Mouse (Mus musculus): ENCODE results near the gene Cybc1.

Cybc1 gene

DNA sequence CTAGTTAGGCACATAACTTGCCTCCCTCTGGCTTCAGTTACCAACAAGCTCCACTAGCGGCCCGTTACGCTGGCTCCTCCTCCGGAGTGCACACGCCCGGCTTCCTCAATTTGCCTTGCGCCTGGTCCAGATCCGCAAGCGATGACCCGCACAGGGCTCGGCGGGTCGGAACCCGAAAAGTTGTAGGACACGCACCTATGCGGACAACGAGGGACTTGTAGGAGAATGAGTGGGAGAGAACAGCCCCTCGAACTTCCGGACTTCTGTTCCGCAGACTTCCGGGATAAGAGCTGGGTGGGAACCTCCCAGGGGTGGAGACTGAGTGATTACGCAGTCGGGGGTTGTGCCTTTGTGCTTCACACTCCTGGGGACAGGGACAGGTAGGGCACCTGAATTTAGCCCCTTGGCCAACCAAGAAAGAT, at the start of gene Cybc1:
Gene Cybc1 (minus strand): TSS at position 305 of the 422 bp plus-strand sequence.
- peak; percentile 68 for DNase-seq (ENCODE audit: low read depth)

DNA sequence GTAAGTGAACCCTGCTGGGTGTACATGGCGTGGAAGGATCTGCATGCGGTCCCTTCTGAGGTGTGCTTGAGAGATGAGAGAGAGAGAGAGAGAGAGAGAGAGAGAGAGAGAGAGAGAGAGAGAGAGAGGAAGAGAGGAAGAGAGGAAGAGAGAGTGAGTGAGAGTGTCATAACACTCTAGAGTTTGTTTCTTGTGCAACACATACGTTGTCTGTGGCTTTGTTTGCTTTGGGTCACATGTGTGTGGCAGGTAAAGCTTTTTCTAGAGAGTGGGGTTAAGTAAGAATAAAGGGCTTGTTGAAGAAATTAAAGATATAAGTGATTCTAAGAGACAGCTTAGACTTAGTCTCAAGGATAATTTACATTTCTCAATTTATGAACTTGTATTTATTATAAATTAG, 48.9 kb upstream of the Cybc1 start:
- DNase-seq (ENCODE audit: low read depth) = no peak

DNA sequence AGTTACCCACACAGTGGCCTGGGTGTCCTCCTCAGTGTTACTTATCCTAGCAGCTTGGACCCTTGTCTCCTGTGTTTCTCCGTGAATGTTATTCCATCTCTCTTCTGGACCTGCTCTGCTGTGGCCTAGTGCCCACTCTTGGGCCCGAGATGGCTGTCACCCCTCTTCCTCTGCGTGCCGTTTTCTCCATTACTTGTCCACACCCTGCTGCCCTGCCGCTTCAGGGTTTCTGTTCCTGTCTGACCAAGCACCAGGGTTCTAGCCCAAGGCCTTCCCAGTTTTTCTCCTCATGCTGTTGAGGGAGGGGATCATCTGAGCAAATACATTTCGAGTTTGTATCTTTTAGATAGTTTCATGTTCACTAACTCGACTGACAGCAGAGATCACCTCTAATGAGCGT, 48.4 kb upstream of the Cybc1 start:
- no peak for DNase-seq (ENCODE audit: low read depth)

DNA sequence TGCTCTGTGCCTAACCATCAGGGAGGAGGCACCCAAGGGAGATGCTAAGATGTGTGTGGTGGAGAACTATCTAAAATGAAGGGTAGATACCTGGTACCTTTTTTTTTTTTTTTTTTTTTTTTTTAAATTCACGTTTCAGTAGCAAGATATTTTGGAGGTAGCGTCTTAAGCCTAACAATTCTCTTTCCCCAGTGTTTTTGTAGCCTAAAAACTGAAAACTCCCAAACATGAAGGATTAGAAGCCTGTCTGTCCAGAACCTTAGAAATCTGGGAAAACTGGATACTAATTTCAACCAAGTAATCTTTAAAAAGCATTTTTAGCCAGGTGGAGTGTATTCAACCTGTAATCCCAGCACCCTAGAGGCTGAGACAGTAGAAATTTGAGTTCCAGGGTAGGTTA, 32.0 kb upstream of the Cybc1 start:
- no peak for DNase-seq (ENCODE audit: low read depth)

GRCm38 (mm10) chr11:121260211-121260906, 31.2 kb upstream of the Cybc1 start:
- DNase-seq (ENCODE audit: low read depth) = no peak

DNA sequence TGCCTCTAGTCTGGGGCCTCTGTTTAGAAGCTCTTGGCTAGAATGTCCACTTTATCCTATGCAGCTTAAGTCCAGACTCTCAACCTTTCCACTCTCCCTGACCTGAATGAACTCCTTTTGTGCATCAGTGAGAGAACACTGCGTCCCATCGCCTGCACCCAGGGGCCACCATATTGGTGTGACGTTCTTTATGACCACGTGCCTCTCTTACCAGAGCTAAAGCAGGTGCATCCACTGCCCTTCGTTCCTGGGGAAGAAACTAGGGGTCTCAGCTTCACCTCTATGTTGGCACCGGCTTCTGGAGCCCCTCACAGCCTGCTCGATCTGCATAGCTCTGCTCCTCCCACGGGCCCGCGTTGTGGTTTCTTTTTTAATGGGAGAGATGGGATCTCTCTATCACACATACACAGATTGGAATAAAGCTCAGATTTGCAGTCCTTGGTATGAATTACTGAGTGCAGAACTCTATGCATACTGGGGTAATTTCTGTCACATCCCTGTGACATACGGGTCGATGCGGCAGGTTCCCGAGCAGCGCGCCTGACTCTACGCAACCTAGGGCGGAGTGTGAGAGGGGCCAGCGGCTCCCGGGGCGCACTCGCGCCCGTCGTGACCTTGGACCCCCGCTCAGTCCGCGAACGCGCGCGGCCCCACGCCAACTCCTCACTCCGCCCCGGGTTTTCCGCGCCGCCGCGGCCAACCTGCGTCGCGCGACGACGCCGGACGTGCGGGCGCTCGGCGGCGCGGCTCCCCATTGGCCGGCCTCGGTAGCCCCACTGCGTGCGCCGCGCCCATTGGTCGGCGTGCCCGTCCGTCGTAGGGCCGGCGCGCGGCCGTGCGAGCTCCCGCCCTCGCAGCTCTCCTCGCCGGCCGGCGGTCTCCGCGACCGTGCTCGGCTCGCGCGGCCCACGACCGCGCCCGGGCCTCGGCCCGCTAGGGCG, 30.3 kb upstream of the Cybc1 start, which contains the start of gene Foxk2:
Gene Foxk2 (plus strand): TSS at position 831 of the 941 bp plus-strand sequence.
- DNase-seq (ENCODE audit: low read depth) = peak; percentile 62

DNA sequence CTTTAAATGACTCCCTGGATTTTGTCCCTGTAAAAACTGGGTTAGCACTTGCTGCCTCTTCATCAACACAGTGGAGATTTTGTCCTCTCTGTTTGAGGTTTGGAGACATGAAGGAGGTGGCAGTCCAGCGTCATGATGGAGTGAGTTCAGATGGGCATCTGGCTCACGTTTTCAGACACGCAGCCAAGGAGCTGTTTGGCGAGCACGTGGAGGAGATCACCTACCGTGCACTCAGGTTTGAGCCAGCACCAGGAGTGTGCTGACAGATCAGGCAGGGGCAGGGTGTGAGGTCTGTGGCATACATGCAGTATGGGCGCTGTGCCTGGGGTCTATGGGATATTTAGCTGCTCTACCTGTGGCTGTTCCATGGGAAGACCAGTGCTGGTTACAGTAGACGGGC, 21.1 kb upstream of the Cybc1 start:
- DNase-seq (ENCODE audit: low read depth) = no peak

DNA sequence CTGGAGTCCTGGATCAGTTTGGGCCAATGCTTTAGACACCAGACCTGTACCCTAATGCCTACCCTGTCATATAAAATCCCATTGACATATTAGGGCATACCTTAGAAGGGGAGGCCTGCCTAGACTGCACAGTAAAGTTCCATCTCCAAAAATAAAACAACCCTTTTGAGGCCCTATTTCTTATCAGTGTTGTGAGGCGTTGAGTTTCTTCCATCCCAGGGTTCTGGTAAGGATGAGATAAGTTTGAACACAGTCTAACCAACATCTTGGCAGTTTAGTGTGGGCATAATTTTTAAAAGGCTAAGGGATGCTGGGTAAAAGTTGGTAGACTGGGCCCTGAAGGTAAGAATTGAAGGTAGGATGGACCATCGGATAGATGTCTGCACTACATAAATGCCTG, 10.5 kb upstream of the Cybc1 start:
- no peak for DNase-seq (ENCODE audit: low read depth)

DNA sequence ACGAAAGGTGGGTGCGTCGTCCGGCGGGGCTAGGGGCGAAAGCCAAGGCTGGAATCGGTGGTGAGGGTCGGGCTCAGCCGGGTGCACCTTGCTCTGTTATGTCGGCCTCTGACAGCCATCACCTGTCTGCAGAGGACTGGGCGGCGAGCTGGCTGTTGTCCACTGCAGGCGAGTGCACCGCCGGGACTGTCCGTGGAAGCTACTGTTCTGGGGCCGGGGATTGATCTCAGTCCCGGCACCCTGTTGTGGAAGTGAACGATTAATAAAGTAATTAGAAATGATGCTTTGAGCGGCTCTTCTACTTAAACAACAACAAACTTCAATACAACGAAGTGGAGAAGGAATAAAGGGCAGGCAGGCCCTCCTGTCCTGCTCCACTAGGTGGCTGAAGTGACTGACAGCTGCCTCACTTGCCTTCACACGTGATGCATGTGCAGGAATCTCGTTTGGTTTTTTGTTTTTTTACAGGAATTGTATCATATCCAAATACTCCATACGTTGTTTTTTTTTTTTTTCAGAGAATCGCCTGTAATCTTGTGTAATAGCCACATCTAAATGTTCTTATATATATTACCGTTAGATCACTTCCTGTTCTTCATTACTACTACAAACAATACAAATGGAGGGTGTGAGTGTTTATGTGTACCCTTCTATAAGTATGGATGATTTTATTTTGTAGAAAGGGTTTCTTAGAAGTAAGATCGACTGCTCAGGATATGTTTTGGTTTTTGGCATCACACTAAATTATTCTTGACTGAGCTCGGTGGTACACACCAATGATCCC, 8.4 kb upstream of the Cybc1 start:
- DNase-seq (ENCODE audit: low read depth) = no peak

DNA sequence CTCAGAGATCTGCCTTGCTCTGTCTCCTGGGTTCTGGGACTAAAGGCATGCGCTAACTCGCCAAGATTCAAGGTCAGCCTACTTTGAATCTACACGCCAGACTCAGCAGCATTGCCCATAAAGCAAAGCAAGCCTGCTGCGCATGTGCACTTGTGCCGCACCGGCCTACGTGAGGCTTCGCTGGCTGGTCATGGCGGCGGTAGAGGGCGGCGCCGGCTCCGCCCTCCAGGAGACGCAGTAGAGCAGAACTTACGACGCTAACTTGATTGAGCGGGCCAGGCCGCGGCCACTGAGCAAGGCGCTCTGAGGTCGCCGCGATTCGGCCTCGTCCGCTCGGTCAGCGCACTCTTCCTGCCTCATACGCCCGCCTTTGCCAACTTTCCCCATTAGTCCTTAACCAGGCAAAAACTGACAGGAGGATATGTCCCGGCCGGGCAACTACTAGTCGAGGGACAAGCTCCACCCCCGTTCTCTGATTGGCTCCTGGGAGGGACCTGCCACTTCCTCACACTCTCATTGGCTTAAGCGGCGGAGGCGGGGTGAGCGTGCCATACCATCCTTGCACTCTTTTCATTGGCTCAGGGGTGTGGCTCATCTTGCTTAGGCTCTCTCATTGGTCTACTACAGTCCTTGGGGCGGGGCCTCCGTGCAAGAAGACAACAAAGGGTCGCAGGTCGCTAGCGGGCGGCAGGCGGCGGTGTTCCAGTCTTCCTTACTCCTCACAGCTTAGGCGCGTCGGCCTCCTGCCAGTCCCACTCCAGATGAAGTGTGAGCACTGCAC, 7.6 kb upstream of the Cybc1 start, which contains the start of gene Narf:
Gene Narf (plus strand): TSS at position 690 of the 781 bp plus-strand sequence.
- peak; percentile 99 for DNase-seq (ENCODE audit: low read depth)

GRCm38 (mm10) chr11:121235475-121236238, 6.5 kb upstream of the Cybc1 start:
- DNase-seq (ENCODE audit: low read depth) = no peak

DNA sequence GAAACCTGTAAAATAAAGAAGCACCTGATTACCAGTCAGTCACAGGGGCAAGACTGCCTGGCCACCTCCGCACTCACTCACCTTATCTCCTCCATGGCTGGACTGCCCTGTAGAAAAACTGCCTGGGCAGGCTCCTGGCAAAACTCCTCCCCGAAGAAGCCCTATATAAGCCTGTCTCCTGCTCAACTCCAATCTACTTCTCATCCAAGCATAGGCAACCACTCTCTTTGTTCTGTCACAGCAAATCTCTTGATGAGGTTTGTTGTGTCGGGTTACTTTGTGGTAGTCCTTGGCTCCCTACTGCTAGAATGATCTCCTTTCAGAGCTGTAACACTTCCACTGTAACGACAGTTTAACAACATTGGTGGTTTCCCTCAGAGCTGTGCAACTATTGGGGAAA, 3.6 kb upstream of the Cybc1 start:
- DNase-seq (ENCODE audit: low read depth) = no peak

DNA sequence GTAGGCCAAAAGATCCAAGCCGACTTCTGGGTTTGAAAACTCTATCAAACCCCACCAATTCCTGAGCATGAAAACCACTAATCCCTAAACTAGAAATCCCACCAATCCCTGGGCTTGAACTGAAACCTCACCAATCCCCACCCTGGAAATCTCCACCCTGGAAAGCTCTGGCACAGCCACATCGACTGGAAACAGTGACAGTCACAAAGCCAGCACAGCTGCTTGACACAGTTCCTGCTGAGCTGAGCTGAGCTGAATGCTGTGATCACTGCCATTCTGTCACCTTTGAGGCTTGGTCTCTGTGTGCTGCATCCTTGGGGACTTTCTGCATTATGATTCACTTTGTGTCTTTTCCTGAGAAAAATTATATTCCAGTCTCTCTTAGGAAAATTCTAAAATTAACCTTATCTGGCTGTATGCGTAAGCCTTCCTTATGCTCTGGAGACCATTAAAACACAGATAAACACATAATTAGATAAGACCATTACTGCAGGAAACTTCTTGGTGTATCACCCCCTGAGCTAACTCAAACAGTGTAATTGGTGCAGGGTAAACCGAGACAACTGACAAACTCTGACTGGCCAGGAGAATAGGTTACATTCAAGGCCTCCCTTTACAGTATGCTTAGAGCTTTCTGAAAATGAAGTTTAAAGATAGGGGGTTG, 2.6 kb upstream of the Cybc1 start:
- no peak for DNase-seq (ENCODE audit: low read depth)

DNA sequence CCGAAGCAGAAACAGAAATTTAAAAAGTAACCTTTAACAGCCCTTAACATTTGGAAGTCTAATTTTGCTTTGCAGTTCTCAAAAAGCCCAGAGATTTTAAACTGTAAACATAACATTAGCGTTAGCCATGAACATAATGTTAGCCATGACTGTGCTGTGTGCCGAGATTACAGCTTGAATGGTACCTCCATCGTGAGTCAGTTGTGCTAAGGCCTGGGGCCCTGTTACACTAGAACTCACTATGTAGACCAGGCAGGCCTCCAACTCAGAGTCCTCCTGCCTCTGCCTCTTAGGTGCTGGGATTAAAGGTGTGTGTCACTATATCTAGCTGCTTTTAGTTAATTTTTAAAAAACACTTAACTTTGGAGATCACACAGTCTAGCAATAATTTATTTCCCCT, 2.1 kb upstream of the Cybc1 start:
- no peak for DNase-seq (ENCODE audit: low read depth)

GRCm38 (mm10) chr11:121228129-121229017, 749 bp downstream of the Cybc1 start:
- DNase-seq (ENCODE audit: low read depth) = peak; percentile 59

- no peak for DNase-seq (ENCODE audit: low read depth)
Measured at GRCm38 (mm10) chr11:121221321-121222010, 7.7 kb downstream of the Cybc1 start.

- DNase-seq (ENCODE audit: low read depth) = no peak
Measured at GRCm38 (mm10) chr11:121220771-121221170, 8.4 kb downstream of the Cybc1 start.

DNA sequence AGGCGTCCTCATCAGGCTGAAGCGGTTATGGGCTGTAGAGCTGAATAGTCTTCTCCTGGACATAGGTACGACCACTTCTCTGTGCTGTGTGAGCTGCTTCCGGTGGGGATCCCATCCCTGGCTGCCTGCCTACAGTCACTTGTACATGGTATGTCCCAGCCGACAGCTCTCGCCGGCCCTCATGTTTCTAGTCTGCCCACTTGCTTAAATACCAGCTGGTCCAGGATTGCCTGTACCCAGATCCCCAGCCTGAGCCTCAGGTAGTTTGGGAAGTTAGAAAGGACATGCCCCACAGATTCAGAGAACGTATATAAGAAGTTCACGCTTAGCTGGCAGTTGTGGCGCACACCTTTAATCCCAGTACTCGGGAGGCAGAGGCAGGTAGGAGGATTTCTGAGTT, 9.3 kb downstream of the Cybc1 start:
- DNase-seq (ENCODE audit: low read depth) = no peak
